Mouse (Mus musculus): Measurements from ENCODE around the gene Tmc4. TPM values are rescaled to one million over a fixed set of nuclear protein-coding genes. Genes with fewer than 3 reads are reported as not detected.

Gene Tmc4
- polyA plus RNA-seq, 1 experiment from 2014 or later: 2.1 TPM

GRCm38 (mm10) chr7:3684698-3685097, 7.3 kb upstream of the Tmc4 start:
- Histone ChIP-seq H3K27ac (ENCODE audit: low read depth, low read length) (peak overlapping the region; percentile 53; the same call in 1 of the 2 replicates), H3K9ac (ENCODE audit: low read length) (no peak overlapping the region), H3K4me3 (ENCODE audit: low read depth, low read length) (no peak overlapping the region), H3K4me2 (ENCODE audit: low read depth, low read length, severe bottlenecking) (no peak overlapping the region), H3K9me3 (ENCODE audit: control insufficient read depth, low read length) (no peaks in the 10 kb centered on the region), H3K4me1 (replicated peaks; ENCODE audit: control insufficient read depth, insufficient read depth, low read length) (0 out of 2 replicates have a peak, but pooled peaks cover 2% of the 10 kb centered on the region), H3K27me3 (ENCODE audit: control insufficient read depth, insufficient read depth, low read length) (no peaks in the 10 kb centered on the region), H3K36me3 (ENCODE audit: control insufficient read depth, insufficient read depth, low read length) (no peaks in the 10 kb centered on the region; the same call in 1 of the 2 replicates)
- DNase-seq (ENCODE audit: low spot score): no peak
- ATAC-seq (replicated peaks; ENCODE audit: low FRiP score): 0 out of 2 replicates have a peak, but pooled peaks have one; percentile 11
- 84% methylated on average over 8 of the region's 8 CpGs for WGBS

GRCm38 (mm10) chr7:3683908-3684550, 6.7 kb upstream of the Tmc4 start:
- no peak for DNase-seq (ENCODE audit: low spot score)
- 70% methylated on average over 10 of the region's 10 CpGs for WGBS
- Histone ChIP-seq H3K27ac (ENCODE audit: low read depth, low read length) (peak overlapping the region; percentile 53), H3K4me1 (replicated peaks; ENCODE audit: control insufficient read depth, insufficient read depth, low read length) (0 out of 2 replicates have a peak, but pooled peaks cover 2% of the 10 kb centered on the region), H3K36me3 (ENCODE audit: control insufficient read depth, insufficient read depth, low read length) (no peaks in the 10 kb centered on the region; the same call in 1 of the 2 replicates), H3K4me2 (ENCODE audit: low read depth, low read length, severe bottlenecking) (no peak overlapping the region), H3K4me3 (ENCODE audit: low read depth, low read length) (no peak overlapping the region), H3K9ac (ENCODE audit: low read length) (no peak overlapping the region), H3K9me3 (ENCODE audit: control insufficient read depth, low read length) (no peaks in the 10 kb centered on the region), H3K27me3 (ENCODE audit: control insufficient read depth, insufficient read depth, low read length) (no peaks in the 10 kb centered on the region)
- peak; percentile 64 for ATAC-seq (replicated peaks; ENCODE audit: low FRiP score)

GRCm38 (mm10) chr7:3676371-3676770, 982 bp downstream of the Tmc4 start:
- H3K9ac ChIP-seq (ENCODE audit: low read length): no peak overlapping the region

GRCm38 (mm10) chr7:3675228-3675548, 2.2 kb downstream of the Tmc4 start:
- ATAC-seq (replicated peaks; ENCODE audit: low FRiP score): no peak
- WGBS: 79% methylated on average over 3 of the region's 3 CpGs

More at GRCm38 (mm10) chr7:3676371-3676770, 982 bp downstream of the Tmc4 start:
- no peaks in the 10 kb centered on the region for H3K36me3 ChIP-seq (ENCODE audit: control insufficient read depth, insufficient read depth, low read length)
- no peaks in the 10 kb centered on the region for H3K27me3 ChIP-seq (ENCODE audit: control insufficient read depth, insufficient read depth, low read length)
- 90% methylated on average over 12 of the region's 12 CpGs for WGBS
- H3K9me3 ChIP-seq (ENCODE audit: control insufficient read depth, low read length): no peaks in the 10 kb centered on the region
- no peak overlapping the region for H3K4me3 ChIP-seq (ENCODE audit: low read depth, low read length)
- no peak for DNase-seq (ENCODE audit: low spot score)
- H3K4me2 ChIP-seq (ENCODE audit: low read depth, low read length, severe bottlenecking): no peak overlapping the region
- no peaks in the 10 kb centered on the region for H3K4me1 ChIP-seq (replicated peaks; ENCODE audit: control insufficient read depth, insufficient read depth, low read length)
- no peak overlapping the region for H3K27ac ChIP-seq (ENCODE audit: low read depth, low read length)
- ATAC-seq (replicated peaks; ENCODE audit: low FRiP score): no peak

GRCm38 (mm10) chr7:3674507-3675227, 2.7 kb downstream of the Tmc4 start:
- Histone ChIP-seq H3K4me3 (ENCODE audit: low read depth, low read length) (no peak overlapping the region), H3K9ac (ENCODE audit: low read length) (no peak overlapping the region), H3K9me3 (ENCODE audit: control insufficient read depth, low read length) (no peaks in the 10 kb centered on the region), H3K36me3 (ENCODE audit: control insufficient read depth, insufficient read depth, low read length) (no peaks in the 10 kb centered on the region), H3K27ac (ENCODE audit: low read depth, low read length) (no peak overlapping the region), H3K27me3 (ENCODE audit: control insufficient read depth, insufficient read depth, low read length) (no peaks in the 10 kb centered on the region), H3K4me2 (ENCODE audit: low read depth, low read length, severe bottlenecking) (no peak overlapping the region), H3K4me1 (replicated peaks; ENCODE audit: control insufficient read depth, insufficient read depth, low read length) (no peaks in the 10 kb centered on the region)
- ATAC-seq (replicated peaks; ENCODE audit: low FRiP score) (peak; percentile 90), DNase-seq (ENCODE audit: low spot score) (peak; percentile 87)
- 69% methylated on average over 10 of the region's 10 CpGs for WGBS

More at GRCm38 (mm10) chr7:3675228-3675548, 2.2 kb downstream of the Tmc4 start:
- no peak overlapping the region for H3K27ac ChIP-seq (ENCODE audit: low read depth, low read length)
- no peak overlapping the region for H3K9ac ChIP-seq (ENCODE audit: low read length)
- no peak overlapping the region for H3K4me3 ChIP-seq (ENCODE audit: low read depth, low read length)
- DNase-seq (ENCODE audit: low spot score): no peak
- H3K27me3 ChIP-seq (ENCODE audit: control insufficient read depth, insufficient read depth, low read length): no peaks in the 10 kb centered on the region
- no peaks in the 10 kb centered on the region for H3K4me1 ChIP-seq (replicated peaks; ENCODE audit: control insufficient read depth, insufficient read depth, low read length)
- H3K9me3 ChIP-seq (ENCODE audit: control insufficient read depth, low read length): no peaks in the 10 kb centered on the region
- H3K4me2 ChIP-seq (ENCODE audit: low read depth, low read length, severe bottlenecking): no peak overlapping the region
- no peaks in the 10 kb centered on the region for H3K36me3 ChIP-seq (ENCODE audit: control insufficient read depth, insufficient read depth, low read length)

GRCm38 (mm10) chr7:3666921-3667391, 10.4 kb downstream of the Tmc4 start:
- 17% methylated on average over 14 of the region's 14 CpGs for WGBS
- peak overlapping the region; percentile 1; the same call in 1 of the 2 replicates for H3K9ac ChIP-seq (ENCODE audit: low read length)
- peaks cover 16% of the 10 kb centered on the region for H3K4me1 ChIP-seq (replicated peaks; ENCODE audit: control insufficient read depth, insufficient read depth, low read length)
- no peak for ATAC-seq (replicated peaks; ENCODE audit: low FRiP score)
- H3K4me3 ChIP-seq (ENCODE audit: low read depth, low read length): no peak overlapping the region
- H3K27me3 ChIP-seq (ENCODE audit: control insufficient read depth, insufficient read depth, low read length): no peaks in the 10 kb centered on the region
- no peaks in the 10 kb centered on the region for H3K9me3 ChIP-seq (ENCODE audit: control insufficient read depth, low read length)
- DNase-seq (ENCODE audit: low spot score): no peak
- no peak overlapping the region for H3K27ac ChIP-seq (ENCODE audit: low read depth, low read length)
- H3K36me3 ChIP-seq (ENCODE audit: control insufficient read depth, insufficient read depth, low read length): peaks cover 2% of the 10 kb centered on the region; the same call in 1 of the 2 replicates
- H3K4me2 ChIP-seq (ENCODE audit: low read depth, low read length, severe bottlenecking): no peak overlapping the region

GRCm38 (mm10) chr7:3665215-3666114, 11.9 kb downstream of the Tmc4 start, which contains the start of gene Leng1:
Gene Leng1 (minus strand): TSS chr7:3665840.
- peaks cover 16% of the 10 kb centered on the region for H3K4me1 ChIP-seq (replicated peaks; ENCODE audit: control insufficient read depth, insufficient read depth, low read length)
- peaks cover 11% of the 10 kb centered on the region for H3K36me3 ChIP-seq (ENCODE audit: control insufficient read depth, insufficient read depth, low read length)
- peak within 1 kb of the TSS; percentile 79 for H3K4me2 ChIP-seq (ENCODE audit: low read depth, low read length, severe bottlenecking)
- H3K27me3 ChIP-seq (ENCODE audit: control insufficient read depth, insufficient read depth, low read length): no peaks in the 10 kb centered on the region
- ATAC-seq (replicated peaks; ENCODE audit: low FRiP score) (peak; percentile 99), DNase-seq (ENCODE audit: low spot score) (peak; percentile 94)
- WGBS: 5% methylated on average over 45 of the region's 45 CpGs
- H3K9ac ChIP-seq (ENCODE audit: low read length): peak within 1 kb of the TSS; percentile 79
- peak within 1 kb of the TSS; percentile 69 for H3K4me3 ChIP-seq (ENCODE audit: low read depth, low read length)
- no peaks in the 10 kb centered on the region for H3K9me3 ChIP-seq (ENCODE audit: control insufficient read depth, low read length)
- H3K27ac ChIP-seq (ENCODE audit: low read depth, low read length): peak within 1 kb of the TSS; percentile 73

All from forebrain, embryonic 11.5 days (tissue).